Mouse (Mus musculus): ENCODE results near the gene N4bp1.

N4bp1 gene

DNA sequence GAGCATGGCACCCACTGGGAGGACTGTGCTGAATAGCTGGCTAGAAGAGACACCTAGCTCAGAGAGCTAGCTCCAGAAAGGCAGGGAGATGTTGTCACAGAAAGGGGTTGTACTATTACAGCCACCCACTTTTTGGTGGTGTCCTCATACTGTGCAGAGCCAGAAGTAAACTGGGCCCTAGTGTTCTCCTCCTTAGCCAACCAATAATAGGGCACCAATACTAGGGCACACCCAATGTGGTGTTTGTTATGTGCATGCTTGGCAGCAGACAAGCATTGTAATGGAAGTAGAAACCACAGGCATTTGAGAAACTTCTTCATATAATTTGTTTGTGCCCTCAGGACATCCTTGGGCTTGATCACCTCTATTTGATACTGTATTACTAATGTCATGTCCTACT, 58.5 kb downstream of the N4bp1 start:
- DNase-seq (ENCODE audit: low read depth in 2 of 2, low spot score in 2 of 2): no peak

DNA sequence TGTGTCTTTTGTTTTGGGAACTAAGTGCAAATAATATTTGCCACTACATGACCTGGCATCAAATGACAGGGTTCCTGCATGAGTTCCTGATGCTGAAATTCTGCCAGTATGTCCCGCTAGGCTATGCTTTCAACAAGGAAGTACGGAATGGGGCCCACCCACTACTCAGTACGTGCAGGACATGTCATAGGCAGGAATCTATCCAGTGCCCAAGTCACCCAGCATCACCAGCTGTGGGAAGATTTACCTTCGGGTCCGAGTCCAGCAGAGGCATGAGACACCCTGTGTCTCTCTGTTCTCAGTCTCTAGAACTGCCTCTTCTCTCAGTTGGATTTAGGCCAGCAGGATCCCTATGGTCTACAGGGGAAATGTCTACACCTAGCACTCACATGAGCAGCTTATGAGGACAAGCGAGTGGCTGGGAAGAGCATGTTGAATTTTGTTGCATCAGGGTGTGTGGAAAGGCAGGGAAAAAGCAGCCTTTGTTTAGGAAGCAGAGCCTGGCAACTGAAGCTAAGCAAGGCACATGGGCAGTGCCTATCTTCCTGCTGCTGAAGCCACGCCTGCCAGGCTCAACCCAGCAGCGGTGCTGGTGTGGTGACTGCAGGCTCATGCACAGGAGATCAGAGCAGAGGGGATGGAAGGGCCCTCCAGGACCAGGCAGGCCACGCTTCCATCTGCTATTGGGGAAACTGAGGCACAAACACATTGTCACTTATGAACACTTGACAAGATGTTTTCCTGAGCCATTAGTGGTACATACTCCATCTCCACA, 59.2 kb downstream of the N4bp1 start:
- DNase-seq (ENCODE audit: low read depth in 2 of 2, low spot score in 2 of 2): no peak

GRCm38 (mm10) chr8:86824735-86825134, 60.3 kb downstream of the N4bp1 start:
- DNase-seq (ENCODE audit: low read depth in 2 of 2, low spot score in 2 of 2): no peak

- peak; percentile 21 to 41 for DNase-seq (ENCODE audit: low read depth in 2 of 2, low spot score in 2 of 2)
These were observed 64.3 kb downstream of the N4bp1 start for GRCm38 (mm10) chr8:86820756-86821201.

DNA sequence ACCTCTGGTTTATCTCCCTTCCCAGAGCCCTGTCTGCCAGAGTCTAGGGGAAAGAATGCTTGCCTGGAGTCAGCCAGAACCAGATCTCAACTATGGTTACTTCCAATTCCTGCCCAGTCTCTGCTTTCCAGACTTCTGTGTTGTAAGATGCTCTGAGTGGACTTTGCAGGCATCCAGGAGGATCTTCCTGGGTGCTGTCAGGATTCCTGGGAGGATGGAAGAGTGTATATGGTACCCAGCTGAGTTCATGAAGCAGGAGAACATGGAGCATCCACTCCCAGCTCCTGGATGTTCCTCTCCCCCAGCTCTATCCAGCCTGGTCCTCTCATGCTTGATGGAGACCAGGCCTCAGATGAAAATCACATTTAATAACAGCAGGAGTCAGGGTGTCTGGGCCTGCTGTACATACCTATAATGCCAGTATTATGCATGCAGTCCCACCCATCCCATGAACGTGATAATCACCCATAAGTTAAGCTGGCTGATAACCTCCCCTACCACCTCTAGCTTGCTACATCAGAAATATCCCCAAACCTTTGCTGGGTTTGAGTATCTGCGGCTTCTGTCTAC, 64.8 kb downstream of the N4bp1 start:
- no peak for DNase-seq (ENCODE audit: low read depth in 2 of 2, low spot score in 2 of 2)

DNA sequence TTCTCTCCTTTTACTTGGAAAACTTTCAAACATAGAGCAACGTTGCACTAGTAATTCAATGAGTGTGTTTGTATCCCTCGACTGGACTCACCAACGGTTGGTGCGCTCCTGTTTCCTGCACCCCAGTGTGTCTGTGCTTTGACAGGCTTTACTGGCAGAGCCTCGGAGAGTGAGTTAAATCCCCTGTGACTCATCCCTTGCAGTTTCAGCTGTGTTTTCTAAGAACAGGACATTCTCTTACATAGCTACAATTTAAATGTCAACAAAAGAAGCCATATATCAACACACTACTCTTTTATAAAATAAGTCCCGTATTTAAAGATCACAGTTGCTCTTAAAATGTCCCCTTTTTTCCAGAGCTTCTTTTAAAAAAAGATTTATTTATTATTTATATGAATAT, 65.6 kb downstream of the N4bp1 start:
- no peak for DNase-seq (ENCODE audit: low read depth in 2 of 2, low spot score in 2 of 2)

GRCm38 (mm10) chr8:86808990-86809960, 75.8 kb downstream of the N4bp1 start:
- DNase-seq (ENCODE audit: low read depth in 2 of 2, low spot score in 2 of 2): no peak

GRCm38 (mm10) chr8:86808239-86808638, 76.8 kb downstream of the N4bp1 start:
- DNase-seq (ENCODE audit: low read depth in 2 of 2, low spot score in 2 of 2): peak in 1 of 2 experiments; percentile 9

DNA sequence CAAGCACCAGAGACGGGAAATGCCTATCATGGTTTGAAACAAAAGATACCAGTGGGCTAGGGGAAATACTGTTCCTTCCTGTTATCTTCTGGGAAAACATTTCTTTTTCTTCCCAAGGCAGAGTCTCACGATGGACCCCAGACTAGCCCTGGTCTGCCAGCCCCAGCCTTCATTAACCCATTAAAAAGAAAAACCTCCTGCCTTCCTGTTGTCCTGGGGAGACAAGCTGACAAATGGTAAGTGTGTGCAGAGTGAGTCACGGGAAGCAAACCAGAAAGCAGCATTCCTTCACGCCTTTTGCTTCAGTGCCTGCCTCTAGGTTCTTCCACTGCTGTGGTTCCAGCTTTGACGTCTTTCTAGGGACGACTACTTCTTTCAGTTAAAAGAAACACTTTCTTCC, 83.1 kb downstream of the N4bp1 start:
- DNase-seq (ENCODE audit: low read depth in 2 of 2, low spot score in 2 of 2): no peak

- no peak for DNase-seq (ENCODE audit: low read depth in 2 of 2, low spot score in 2 of 2)
These were observed 84.1 kb downstream of the N4bp1 start for GRCm38 (mm10) chr8:86800966-86801365.

GRCm38 (mm10) chr8:86798141-86798540, 86.9 kb downstream of the N4bp1 start:
- DNase-seq (ENCODE audit: low read depth in 2 of 2, low spot score in 2 of 2): no peak

GRCm38 (mm10) chr8:86797705-86798104, 87.4 kb downstream of the N4bp1 start:
- peak; percentile 56 to 59 for DNase-seq (ENCODE audit: low read depth in 2 of 2, low spot score in 2 of 2)

GRCm38 (mm10) chr8:86794716-86795115, 90.3 kb downstream of the N4bp1 start:
- no peak for DNase-seq (ENCODE audit: low read depth in 2 of 2, low spot score in 2 of 2)

DNA sequence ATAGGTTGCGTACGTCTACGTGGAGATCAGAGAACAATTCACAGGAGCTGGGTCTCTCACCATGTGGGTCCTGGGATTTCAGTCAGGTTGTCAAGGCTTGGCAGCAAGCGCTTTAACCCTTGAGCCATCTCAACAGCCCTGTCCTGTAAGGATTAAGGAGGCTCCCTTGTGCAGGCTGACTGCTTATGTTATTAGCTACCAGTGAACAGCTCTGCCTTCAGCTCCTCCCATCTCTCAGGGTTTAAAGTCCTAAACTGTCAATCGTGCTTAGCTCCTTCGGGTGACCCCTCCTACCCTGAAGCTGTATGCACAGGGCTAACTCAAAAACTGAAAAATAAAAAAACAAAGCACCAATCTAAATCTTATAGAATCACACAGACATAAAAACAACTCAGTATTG, 93.5 kb downstream of the N4bp1 start:
- no peak for DNase-seq (ENCODE audit: low read depth in 2 of 2, low spot score in 2 of 2)

GRCm38 (mm10) chr8:86789576-86789975, 95.5 kb downstream of the N4bp1 start:
- DNase-seq (ENCODE audit: low read depth in 2 of 2, low spot score in 2 of 2): no peak

DNA sequence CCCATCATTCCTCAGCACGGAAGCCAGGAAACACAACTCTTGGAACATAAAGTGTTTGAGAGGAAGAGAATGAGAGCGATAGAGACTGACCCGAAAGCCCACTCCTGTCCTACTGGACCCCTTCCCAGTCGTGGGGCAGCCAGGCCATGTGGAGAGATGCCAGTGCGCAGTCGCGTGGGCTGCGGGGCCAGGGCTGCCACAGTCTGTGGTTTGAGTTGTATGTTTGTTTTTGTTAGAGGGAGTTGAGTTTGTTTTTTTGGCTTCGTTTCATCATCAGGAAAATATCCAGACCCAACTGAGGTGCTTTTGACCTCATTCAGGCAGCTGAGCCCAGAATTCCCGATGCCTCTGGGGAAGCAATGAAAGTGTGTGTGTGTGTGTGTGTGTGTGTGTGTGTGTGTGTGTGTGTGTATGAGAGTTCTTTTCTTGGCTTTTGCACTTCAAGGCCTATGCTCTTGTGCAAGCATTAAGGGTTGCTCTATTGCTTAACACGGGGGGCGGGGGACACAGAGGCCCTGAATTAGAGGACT, 97.1 kb downstream of the N4bp1 start:
- no peak for DNase-seq (ENCODE audit: low read depth in 2 of 2, low spot score in 2 of 2)

DNA sequence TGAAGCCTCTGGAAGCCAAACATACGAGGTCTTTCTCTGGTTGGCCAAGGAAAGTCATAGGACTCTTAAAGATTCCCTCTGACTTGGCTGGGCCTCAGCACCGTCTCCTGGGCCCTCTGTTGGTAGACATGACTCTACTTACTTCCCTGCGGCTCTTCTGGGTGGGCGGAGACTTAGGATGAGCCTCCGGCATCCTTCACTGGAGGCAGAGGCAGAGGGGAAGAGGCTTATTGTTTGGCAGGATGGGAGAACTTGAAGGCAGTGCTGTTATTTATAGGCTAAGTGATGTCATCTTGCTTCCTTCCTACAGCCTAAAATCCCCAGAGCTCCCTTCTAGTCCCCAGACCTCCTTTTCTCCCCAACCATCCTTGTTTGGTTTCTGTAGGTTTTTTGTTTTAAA, 98.6 kb downstream of the N4bp1 start:
- no peak for DNase-seq (ENCODE audit: low read depth in 2 of 2, low spot score in 2 of 2)

- no peak for DNase-seq (ENCODE audit: low read depth in 2 of 2, low spot score in 2 of 2)
These were observed 104.0 kb downstream of the N4bp1 start for GRCm38 (mm10) chr8:86781094-86781493.

DNA sequence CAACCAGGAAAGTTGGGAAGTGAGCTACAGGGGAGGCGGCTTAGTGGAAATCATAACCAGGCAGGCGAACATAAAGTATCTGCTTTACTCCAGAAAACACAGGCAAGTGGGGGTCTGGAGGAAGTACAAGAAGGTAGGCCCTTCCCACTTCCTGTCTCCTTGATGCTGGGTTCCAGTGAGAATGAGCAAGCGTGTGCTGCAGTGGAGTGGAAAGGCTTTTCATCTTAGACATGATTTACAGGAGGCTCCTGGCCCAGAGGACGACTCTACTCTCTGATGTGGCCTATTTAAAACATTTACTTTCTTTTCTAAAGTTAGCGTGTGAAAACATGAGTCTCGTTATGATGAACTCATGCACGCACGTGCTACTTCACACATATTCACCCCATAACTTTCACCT, 105.9 kb downstream of the N4bp1 start:
- DNase-seq (ENCODE audit: low read depth in 2 of 2, low spot score in 2 of 2): peak; percentile 4 to 27

DNA sequence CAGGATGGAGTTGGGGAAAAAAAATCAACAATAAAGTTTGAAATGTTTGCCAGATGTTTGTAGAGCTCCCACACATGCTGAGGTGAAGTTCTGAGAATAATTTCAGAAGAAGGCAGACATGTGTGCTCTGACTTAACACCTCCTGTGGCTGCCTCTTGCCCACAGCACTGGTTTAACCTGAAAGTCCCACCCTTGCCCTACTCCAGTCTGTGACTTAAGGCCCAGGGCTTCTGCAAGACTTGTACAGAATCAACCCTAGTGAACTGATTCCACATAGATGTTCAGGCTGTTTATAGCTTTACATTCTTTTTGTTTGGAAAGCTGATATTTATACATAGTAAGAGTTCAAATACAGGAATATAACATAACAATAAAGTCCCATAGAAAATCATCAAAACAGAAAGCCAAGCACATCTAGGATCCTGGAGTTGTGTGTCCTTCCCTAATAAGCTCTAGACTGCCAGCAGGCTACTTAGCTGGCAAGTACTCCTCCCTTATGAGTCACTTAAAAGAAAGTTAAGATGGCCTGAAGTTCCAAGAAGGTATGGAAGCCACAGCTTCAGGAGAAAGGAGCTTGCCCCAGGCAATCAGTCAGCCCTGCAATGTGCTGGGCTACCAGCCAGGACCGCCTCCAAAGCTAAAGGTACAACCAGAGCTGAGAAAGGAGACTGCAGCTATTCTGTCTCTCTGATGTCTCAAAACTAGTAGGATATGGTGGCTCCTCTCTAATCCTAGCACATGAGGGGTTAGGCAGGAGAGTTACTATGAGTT, 114.9 kb downstream of the N4bp1 start:
- no peak for DNase-seq (ENCODE audit: low read depth in 2 of 2, low spot score in 2 of 2)

GRCm38 (mm10) chr8:86768499-86768898, 116.6 kb downstream of the N4bp1 start:
- no peak for DNase-seq (ENCODE audit: low read depth in 2 of 2, low spot score in 2 of 2)
